Mouse (Mus musculus) stomach, embryonic 14.5 days (tissue): ENCODE measurements around the gene Rbm8a2. TPM values are rescaled to one million over a fixed set of nuclear protein-coding genes. Genes with fewer than 3 reads are reported as not detected.
"Not testable (repeated sequence)": the region's sequence is repeated elsewhere in the genome, so short reads cannot be mapped to it uniquely, and the experiment has no call there.

Source experiments
- ATAC-seq: fragments of 200-750 bp; cut with Nextera tagmentation; 2 replicates; pipeline ENCODE4 v1.8.0; 2017; ENCODE audit warnings: low read depth, moderate TSS enrichment; ENCODE audit not compliant: insufficient number of reproducible peaks, insufficient read depth, low FRiP score
- H3K27ac ChIP-seq: fragments of 300-500 bp; sonication (generic); 2 replicates; pipeline ENCODE4 v1.5.1; 2014; ENCODE audit warnings: mild to moderate bottlenecking, low read length, moderate library complexity, mixed read lengths
- H3K27me3 ChIP-seq: fragments of 300-500 bp; sonication (generic); 2 replicates; pipeline ENCODE4 v1.6.1; 2014; ENCODE audit warnings: low read length, control low read depth, mixed read lengths; ENCODE audit not compliant: control insufficient read depth, insufficient read depth
- H3K36me3 ChIP-seq: fragments of 300-500 bp; sonication (generic); 2 replicates; pipeline ENCODE4 v1.6.1; 2014; ENCODE audit warnings: mild to moderate bottlenecking, control low read depth, low read length, moderate library complexity, mixed read lengths; ENCODE audit not compliant: control insufficient read depth, insufficient read depth
- H3K4me1 ChIP-seq: fragments of 300-500 bp; sonication (generic); 2 replicates; pipeline ENCODE4 v1.6.1; 2014; ENCODE audit warnings: low read length, control low read depth, mixed read lengths; ENCODE audit not compliant: control insufficient read depth, insufficient read depth
- H3K4me2 ChIP-seq: fragments of 300-500 bp; sonication (generic); replicated peaks from 2 replicates; pipeline ENCODE4 v1.6.1; 2014; ENCODE audit warnings: low read depth, low read length, control low read depth
- H3K4me3 ChIP-seq: fragments of 300-500 bp; sonication (generic); 2 replicates; pipeline ENCODE4 v1.5.1; 2014; ENCODE audit warnings: low read depth, low read length, control low read depth
- H3K9ac ChIP-seq: fragments of 300-500 bp; sonication (generic); replicated peaks from 2 replicates; pipeline ENCODE4 v1.6.1; 2014; ENCODE audit warnings: low read depth, mild to moderate bottlenecking, control low read depth, low read length, moderate library complexity, mixed read lengths
- H3K9me3 ChIP-seq: fragments of 300-500 bp; sonication (generic); 2 replicates; pipeline ENCODE4 v1.6.1; 2016; ENCODE audit warnings: low read depth, low read length, control low read depth; ENCODE audit not compliant: control insufficient read depth
- WGBS: fragments of 180-500 bp; shearing (Covaris S2); extraction: QIAGEN DNeasy Blood & Tissue Kit; methylation state at CpG from one replicate; pipeline ENCODE4 v1.1.7; 2014; 5-methylcytosine and 5-hydroxymethylcytosine counted together
- polyA plus RNA-seq: library from polyadenylated mRNA; unstranded; fragments of >200 nt; fragmentation: Nextera tagmentation; extraction: Ambion mirVana; gene quantifications from 2 replicates; pipeline ENCODE4 v1.2.1, GENCODE M21; 2014

The Rbm8a2 gene
- polyA plus RNA-seq, result 0.95 and 1.0 TPM in 2 replicates

- ATAC-seq, result not testable (repeated sequence)
- 96% methylated on average over 7 of the region's 7 CpGs for WGBS
Observed at GRCm38 (mm10) chr1:175979014-175979413, at the start of gene Rbm8a2. TSS of gene Rbm8a2 (minus strand) at chr1:175979114.

GRCm38 (mm10) chr1:176028397-176028796 is 49.5 kb upstream of the Rbm8a2 start:
- Histone ChIP-seq H3K9ac (no peak overlapping the region), H3K4me1 (no peaks in the 10 kb centered on the region), H3K27me3 (no peaks in the 10 kb centered on the region), H3K4me2 (no peak overlapping the region), H3K9me3 (no peaks in the 10 kb centered on the region), H3K36me3 (no peaks in the 10 kb centered on the region), H3K27ac (no peak overlapping the region), H3K4me3 (no peak overlapping the region)
- no peak for ATAC-seq
- 69% methylated on average over 3 of the region's 3 CpGs for WGBS

More at GRCm38 (mm10) chr1:175979014-175979413, at the start of gene Rbm8a2:
- not testable (repeated sequence) for H3K27me3 ChIP-seq, H3K36me3 ChIP-seq, H3K27ac ChIP-seq, H3K4me2 ChIP-seq, H3K4me3 ChIP-seq, H3K9me3 ChIP-seq, H3K9ac ChIP-seq, H3K4me1 ChIP-seq

- Histone ChIP-seq H3K27me3 (no peaks in the 10 kb centered on the region), H3K9me3 (no peaks in the 10 kb centered on the region), H3K4me1 (no peaks in the 10 kb centered on the region), H3K9ac (no peak overlapping the region), H3K36me3 (no peaks in the 10 kb centered on the region), H3K27ac (no peak overlapping the region), H3K4me2 (no peak overlapping the region), H3K4me3 (no peak overlapping the region)
- no peak for ATAC-seq
- WGBS, result 74% methylated on average over 1 of the region's 1 CpGs
Observed at GRCm38 (mm10) chr1:176024501-176024900, 45.6 kb upstream of the Rbm8a2 start.

GRCm38 (mm10) chr1:176018523-176018922 is 39.6 kb upstream of the Rbm8a2 start:
- no peak overlapping the region for H3K4me2 ChIP-seq
- no peaks in the 10 kb centered on the region for H3K9me3 ChIP-seq
- H3K9ac ChIP-seq, result no peak overlapping the region
- no peaks in the 10 kb centered on the region for H3K27me3 ChIP-seq
- no peak overlapping the region for H3K27ac ChIP-seq
- no peak overlapping the region for H3K4me3 ChIP-seq
- H3K4me1 ChIP-seq, result no peaks in the 10 kb centered on the region
- ATAC-seq, result no peak
- WGBS, result 85% methylated on average over 3 of the region's 3 CpGs
- H3K36me3 ChIP-seq, result no peaks in the 10 kb centered on the region

- Histone ChIP-seq H3K4me1 (no peaks in the 10 kb centered on the region), H3K4me2 (no peak overlapping the region), H3K27ac (no peak overlapping the region), H3K27me3 (no peaks in the 10 kb centered on the region), H3K9me3 (no peaks in the 10 kb centered on the region), H3K4me3 (no peak overlapping the region), H3K9ac (no peak overlapping the region), H3K36me3 (no peaks in the 10 kb centered on the region)
- WGBS, result 69% methylated on average over 3 of the region's 3 CpGs
- ATAC-seq, result no peak
Observed at GRCm38 (mm10) chr1:176016076-176016475, 37.2 kb upstream of the Rbm8a2 start.

- ATAC-seq, result no peak
- Histone ChIP-seq H3K4me1 (no peaks in the 10 kb centered on the region), H3K9ac (no peak overlapping the region), H3K36me3 (no peaks in the 10 kb centered on the region), H3K27me3 (no peaks in the 10 kb centered on the region), H3K4me3 (no peak overlapping the region), H3K9me3 (no peaks in the 10 kb centered on the region), H3K4me2 (no peak overlapping the region), H3K27ac (no peak overlapping the region)
- WGBS, result 31% methylated on average over 3 of the region's 3 CpGs
Observed at GRCm38 (mm10) chr1:176013497-176014268, 34.8 kb upstream of the Rbm8a2 start.

GRCm38 (mm10) chr1:176011535-176011934 is 32.6 kb upstream of the Rbm8a2 start:
- Histone ChIP-seq H3K4me2 (no peak overlapping the region), H3K27ac (no peak overlapping the region), H3K36me3 (no peaks in the 10 kb centered on the region), H3K9ac (no peak overlapping the region), H3K4me3 (no peak overlapping the region), H3K27me3 (no peaks in the 10 kb centered on the region), H3K9me3 (no peaks in the 10 kb centered on the region), H3K4me1 (no peaks in the 10 kb centered on the region)
- no peak for ATAC-seq

GRCm38 (mm10) chr1:176011072-176011471 is 32.2 kb upstream of the Rbm8a2 start:
- H3K27me3 ChIP-seq, result no peaks in the 10 kb centered on the region
- H3K4me3 ChIP-seq, result no peak overlapping the region
- no peak overlapping the region for H3K27ac ChIP-seq
- H3K4me2 ChIP-seq, result no peak overlapping the region
- ATAC-seq, result no peak
- no peak overlapping the region for H3K9ac ChIP-seq
- no peaks in the 10 kb centered on the region for H3K9me3 ChIP-seq
- no peaks in the 10 kb centered on the region for H3K36me3 ChIP-seq
- no peaks in the 10 kb centered on the region for H3K4me1 ChIP-seq

- 82% methylated on average over 2 of the region's 2 CpGs for WGBS
- H3K4me3 ChIP-seq, result no peak overlapping the region
- no peak overlapping the region for H3K4me2 ChIP-seq
- H3K9me3 ChIP-seq, result no peaks in the 10 kb centered on the region
- H3K27me3 ChIP-seq, result no peaks in the 10 kb centered on the region
- ATAC-seq, result no peak
- H3K9ac ChIP-seq, result no peak overlapping the region
- no peak overlapping the region for H3K27ac ChIP-seq
- no peaks in the 10 kb centered on the region for H3K36me3 ChIP-seq
- no peaks in the 10 kb centered on the region for H3K4me1 ChIP-seq
Observed at GRCm38 (mm10) chr1:176008411-176008810, 29.5 kb upstream of the Rbm8a2 start.
